Mouse (Mus musculus): ENCODE data around the gene Flvcr2.

- no peak for TF ChIP-seq POLR2A (IDR thresholded peaks at IDR 0.05; ENCODE audit: low read depth, low read length)
- no peak for TF ChIP-seq CTCF (IDR thresholded peaks at IDR 0.05; ENCODE audit: extremely low read depth, insufficient read depth, insufficient read length, insufficient replicate concordance)
These were observed 116.2 kb downstream of the Flvcr2 start for GRCm38 (mm10) chr12:85862514-85862913.

Measured in spleen, adult 2 months (tissue).